In genomic region chr10:110192026-110192805, GRCm38 (mm10) we compare ENCODE assay signal across 8 mouse cellular contexts.
DNase-seq lines count a peak whose midpoint lies in the region; ATAC-seq and TF ChIP-seq lines count a peak whose summit lies in the region.

No protein-coding gene starts in this region.

- H3K4me2 ChIP-seq in forebrain, postnatal 0 days (ENCODE audit: low read depth) = peak overlapping the region; percentile 9; the same call in 1 of the 2 replicates
- H3K4me2 ChIP-seq in liver, embryonic 12.5 days = no peak overlapping the region

- intact Hi-C loops in gastrocnemius, adult 2 months (cut with DNase I) = no loop called here
- intact Hi-C loops in left cerebral cortex, postnatal 25 days (cut with DNase I) = no loop called here

- peak; percentile 88 for ATAC-seq in forebrain, postnatal 0 days
- no peak for ATAC-seq in liver, embryonic 12.5 days

- no peaks in the 10 kb centered on the region for H3K27me3 ChIP-seq in forebrain, postnatal 0 days (ENCODE audit: insufficient read depth, low read length)
- no peaks in the 10 kb centered on the region for H3K27me3 ChIP-seq in liver, embryonic 12.5 days (replicated peaks)

- TF ChIP-seq CTCF in gastrocnemius, adult 2 months (IDR thresholded peaks at IDR 0.05) = no peak
- no peak for TF ChIP-seq CTCF in forebrain, postnatal 0 days (IDR thresholded peaks at IDR 0.05; ENCODE audit: low read depth)

- WGBS in forebrain, postnatal 0 days = 23% methylated on average over 7 of the region's 7 CpGs
- 65% methylated on average over 7 of the region's 7 CpGs for WGBS in liver, embryonic 12.5 days (ENCODE audit: insufficient replicate concordance)

- no peak overlapping the region for H3K27ac ChIP-seq in gastrocnemius, adult 2 months
- peak overlapping the region; percentile 64 for H3K27ac ChIP-seq in forebrain, postnatal 0 days (ENCODE audit: low read depth, low read length)
- no peak overlapping the region for H3K27ac ChIP-seq in liver, embryonic 12.5 days

- H3K4me3 ChIP-seq in gastrocnemius, adult 2 months = no peak overlapping the region
- H3K4me3 ChIP-seq in forebrain, postnatal 0 days (ENCODE audit: low read depth, low read length) = no peak overlapping the region
- H3K4me3 ChIP-seq in liver, embryonic 12.5 days = no peak overlapping the region

- DNase-seq in gastrocnemius, adult 2 months = peak; percentile 20
- no peak for DNase-seq in gastrocnemius, postnatal 25 days
- peak; percentile 18 for DNase-seq in NIH3T3 (ENCODE audit: low read depth)
- peak; percentile 81 for DNase-seq in forebrain, postnatal 0 days
- DNase-seq in left cerebral cortex, postnatal 25 days (ENCODE audit: low spot score in 2 of 2) = peak; percentile 40 to 81
- DNase-seq in ovary, postnatal 14 days (ENCODE audit: low spot score) = no peak
- no peak for DNase-seq in gastrocnemius, adult 8-10 months (ENCODE audit: low spot score in 2 of 2)

- no peaks in the 10 kb centered on the region for H3K9me3 ChIP-seq in forebrain, postnatal 0 days (ENCODE audit: low read length)
- H3K9me3 ChIP-seq in liver, embryonic 12.5 days (replicated peaks) = no peaks in the 10 kb centered on the region

- no peaks in the 10 kb centered on the region for H3K36me3 ChIP-seq in forebrain, postnatal 0 days (ENCODE audit: insufficient read depth)
- no peaks in the 10 kb centered on the region for H3K36me3 ChIP-seq in liver, embryonic 12.5 days

- H3K4me1 ChIP-seq in forebrain, postnatal 0 days (ENCODE audit: insufficient read depth) = peaks cover 19% of the 10 kb centered on the region
- no peaks in the 10 kb centered on the region for H3K4me1 ChIP-seq in liver, embryonic 12.5 days

- H3K9ac ChIP-seq in forebrain, postnatal 0 days = no peak overlapping the region
- H3K9ac ChIP-seq in liver, embryonic 12.5 days = no peak overlapping the region

Comparison
In these comparisons a context has a peak if more than half of its experiments do, and no peak if none do; other contexts are left out.
1. DNase-seq: peak in gastrocnemius, adult 2 months (single experiment), NIH3T3 (single experiment), forebrain, postnatal 0 days (single experiment) and left cerebral cortex, postnatal 25 days (2 of 2); none in gastrocnemius, postnatal 25 days (single experiment), ovary, postnatal 14 days (single experiment) and gastrocnemius, adult 8-10 months (0 of 2).